Mouse (Mus musculus): ENCODE data around the gene Msh5. TPM values are rescaled to one million over a fixed set of nuclear protein-coding genes. Genes with fewer than 3 reads are reported as not detected.
"Not testable (repeated sequence)": the region's sequence is repeated elsewhere in the genome, so short reads cannot be mapped to it uniquely, and the experiment has no call there.

The Msh5 gene
- total RNA-seq, 2 experiments from 2014 or later = not detected

DNA sequence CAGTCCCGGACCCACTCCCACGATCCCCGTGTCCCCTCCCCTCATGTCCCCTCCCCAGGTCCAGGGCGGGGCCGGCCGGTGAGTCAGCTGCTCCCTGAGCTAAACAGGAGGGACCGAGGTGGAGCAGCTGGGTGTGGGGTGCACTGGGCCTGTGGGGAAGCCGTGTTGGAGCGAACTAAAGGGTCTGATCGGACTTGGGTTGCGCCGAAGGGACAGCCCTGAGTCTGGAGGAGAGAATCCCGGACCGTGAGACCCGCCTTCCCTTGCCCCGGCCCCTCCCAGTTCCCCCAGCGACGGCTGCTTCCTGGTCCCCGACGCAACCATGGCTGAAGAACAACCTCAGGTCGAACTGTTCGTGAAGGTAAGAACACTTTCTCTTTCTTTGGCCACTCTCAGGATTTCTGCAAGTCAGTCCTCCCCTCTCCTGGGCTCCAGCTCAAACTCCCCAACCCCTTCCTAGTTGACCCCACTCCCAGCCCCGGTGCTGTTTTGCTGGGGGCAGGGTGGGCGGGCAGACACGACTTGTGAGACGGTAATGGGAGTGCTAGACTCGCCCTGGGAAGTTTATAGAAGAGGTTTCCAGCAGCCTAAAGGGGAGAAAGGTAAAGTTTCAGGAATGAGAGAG, 3.7 kb upstream of the Msh5 start:
- peak overlapping the region; percentile 91 for H3K27ac ChIP-seq
- intact Hi-C loops (cut with DNase I) = no loop called here
- peak overlapping the region; percentile 82 for H3K4me3 ChIP-seq
- no peak for TF ChIP-seq CTCF (IDR thresholded peaks at IDR 0.05)
- DNase-seq = peak; percentile 82

DNA sequence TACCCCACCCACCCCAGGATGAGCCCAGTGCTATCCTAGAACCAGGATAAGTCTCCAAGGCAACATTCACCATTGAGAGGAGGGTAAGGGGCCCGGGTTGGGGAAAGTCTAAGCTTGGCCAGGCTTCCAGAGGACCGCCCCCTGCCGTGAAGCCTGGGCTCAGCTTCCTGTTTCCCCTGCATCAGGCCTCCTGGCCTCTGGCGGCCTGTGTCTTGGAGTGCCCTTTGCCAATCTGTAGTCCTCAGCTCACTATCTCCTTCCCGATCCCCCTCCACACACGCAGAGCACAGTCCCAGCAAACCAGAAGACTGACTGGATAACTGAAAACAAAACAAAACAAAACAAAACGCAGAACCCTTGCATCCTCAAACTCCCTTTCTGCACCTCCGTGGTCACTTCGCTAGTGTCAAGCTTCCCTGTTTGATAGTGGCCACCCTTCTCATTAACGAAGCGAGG, 3.0 kb upstream of the Msh5 start, which contains the start of gene Clic1:
Gene Clic1, plus strand, starts transcription at position 406 of the 456 bp plus-strand sequence.
- Histone ChIP-seq H3K4me3 (peak within 1 kb of the TSS; percentile 82), H3K27ac (peak within 1 kb of the TSS; percentile 91)
- TF ChIP-seq CTCF (IDR thresholded peaks at IDR 0.05) = peak; percentile 13; the same call in 1 of the 2 replicates
- intact Hi-C loops (cut with DNase I) = no loop called here
- peak; percentile 61 for DNase-seq

DNA sequence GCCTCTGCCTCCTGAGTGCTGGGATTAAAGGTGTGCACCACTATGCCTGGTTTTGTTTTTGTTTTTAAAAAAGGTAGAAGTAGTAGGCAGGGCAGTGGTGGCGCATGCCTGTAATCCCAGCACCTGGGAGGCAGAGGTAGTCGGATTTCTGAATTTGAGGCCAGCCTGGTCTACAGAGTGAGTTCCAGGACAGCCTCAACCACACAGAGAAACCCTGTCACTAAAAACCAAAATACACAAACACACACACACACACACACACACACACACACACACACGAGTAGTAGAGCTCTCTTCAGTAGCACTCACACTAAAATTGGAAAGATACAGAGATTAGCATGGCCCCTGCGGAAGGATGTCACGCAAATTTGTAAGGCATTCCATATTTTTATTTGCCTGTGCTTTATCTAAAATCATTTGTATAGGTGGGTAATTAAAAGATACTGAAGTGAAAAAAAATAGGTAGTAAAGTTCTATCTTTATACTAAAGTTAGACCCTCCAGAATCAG, 2.4 kb upstream of the Msh5 start:
- no peak for DNase-seq
- H3K4me3 ChIP-seq = no peak overlapping the region
- intact Hi-C loops (cut with DNase I) = no loop called here
- no peak for TF ChIP-seq CTCF (IDR thresholded peaks at IDR 0.05)
- peak overlapping the region; percentile 91 for H3K27ac ChIP-seq

DNA sequence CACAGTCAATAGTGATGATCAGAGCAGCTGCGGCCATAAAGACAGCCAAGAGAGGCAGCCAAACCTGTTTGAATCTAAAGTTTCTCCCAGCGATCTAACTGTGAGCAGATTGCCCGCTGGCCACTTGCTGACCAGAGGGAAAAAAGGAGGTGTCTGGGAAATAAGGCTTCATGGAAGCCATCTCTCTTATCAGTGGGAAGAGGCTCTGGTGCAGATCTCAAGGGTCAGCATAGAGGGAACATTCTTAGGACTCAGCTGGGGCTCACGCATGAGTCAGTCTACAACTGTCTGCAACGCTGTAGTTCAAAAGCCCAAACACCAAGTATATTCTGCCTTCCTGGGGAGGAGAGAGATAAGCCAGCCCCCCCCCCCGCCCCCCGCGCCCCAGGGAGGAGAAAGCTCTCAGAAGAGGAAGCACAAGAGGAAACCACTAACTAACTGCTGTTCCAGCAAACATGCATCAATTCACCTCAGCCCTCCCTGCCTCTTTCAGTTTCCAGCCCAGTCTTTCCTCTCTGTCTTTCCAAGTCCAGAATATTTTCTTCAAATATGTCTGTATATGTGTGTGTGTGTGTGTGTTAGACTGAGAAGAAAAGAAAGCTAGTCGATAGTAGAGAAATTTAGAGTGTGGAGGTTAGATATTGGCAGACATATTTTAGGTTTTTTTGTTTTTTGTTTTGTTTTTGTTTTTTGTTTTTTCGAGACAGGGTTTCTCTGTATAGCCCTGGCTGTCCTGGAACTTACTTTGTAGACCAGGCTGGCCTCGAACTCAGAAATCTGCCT, 1.8 kb upstream of the Msh5 start:
- intact Hi-C loops (cut with DNase I) = no loop called here
- TF ChIP-seq CTCF (IDR thresholded peaks at IDR 0.05) = no peak
- no peak for DNase-seq
- H3K27ac ChIP-seq = peak overlapping the region; percentile 91
- peak overlapping the region; percentile 47 for H3K4me3 ChIP-seq

DNA sequence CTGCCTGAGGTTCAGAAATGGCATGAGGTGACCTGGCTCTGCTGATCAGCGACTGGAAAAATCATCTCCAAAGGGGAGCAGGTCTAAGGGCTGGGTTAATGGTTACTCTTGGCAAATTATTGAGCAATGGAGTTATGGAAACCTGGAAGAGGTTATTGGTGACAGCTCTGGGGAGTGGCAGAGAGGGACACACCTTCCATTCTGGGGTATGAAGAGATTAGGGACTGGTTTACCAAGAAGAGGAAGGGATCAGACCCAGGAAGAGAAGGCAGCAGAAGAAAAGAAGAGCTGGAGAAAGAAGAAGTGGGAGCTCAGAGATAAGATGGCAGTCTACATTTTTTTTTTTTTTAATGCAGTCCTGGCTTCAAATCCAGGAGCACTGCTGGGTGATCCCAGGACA, 1.1 kb upstream of the Msh5 start:
- H3K27ac ChIP-seq = peak overlapping the region; percentile 91
- intact Hi-C loops (cut with DNase I) = no loop called here
- no peak for DNase-seq
- peak overlapping the region; percentile 47 for H3K4me3 ChIP-seq
- TF ChIP-seq CTCF (IDR thresholded peaks at IDR 0.05) = no peak

DNA sequence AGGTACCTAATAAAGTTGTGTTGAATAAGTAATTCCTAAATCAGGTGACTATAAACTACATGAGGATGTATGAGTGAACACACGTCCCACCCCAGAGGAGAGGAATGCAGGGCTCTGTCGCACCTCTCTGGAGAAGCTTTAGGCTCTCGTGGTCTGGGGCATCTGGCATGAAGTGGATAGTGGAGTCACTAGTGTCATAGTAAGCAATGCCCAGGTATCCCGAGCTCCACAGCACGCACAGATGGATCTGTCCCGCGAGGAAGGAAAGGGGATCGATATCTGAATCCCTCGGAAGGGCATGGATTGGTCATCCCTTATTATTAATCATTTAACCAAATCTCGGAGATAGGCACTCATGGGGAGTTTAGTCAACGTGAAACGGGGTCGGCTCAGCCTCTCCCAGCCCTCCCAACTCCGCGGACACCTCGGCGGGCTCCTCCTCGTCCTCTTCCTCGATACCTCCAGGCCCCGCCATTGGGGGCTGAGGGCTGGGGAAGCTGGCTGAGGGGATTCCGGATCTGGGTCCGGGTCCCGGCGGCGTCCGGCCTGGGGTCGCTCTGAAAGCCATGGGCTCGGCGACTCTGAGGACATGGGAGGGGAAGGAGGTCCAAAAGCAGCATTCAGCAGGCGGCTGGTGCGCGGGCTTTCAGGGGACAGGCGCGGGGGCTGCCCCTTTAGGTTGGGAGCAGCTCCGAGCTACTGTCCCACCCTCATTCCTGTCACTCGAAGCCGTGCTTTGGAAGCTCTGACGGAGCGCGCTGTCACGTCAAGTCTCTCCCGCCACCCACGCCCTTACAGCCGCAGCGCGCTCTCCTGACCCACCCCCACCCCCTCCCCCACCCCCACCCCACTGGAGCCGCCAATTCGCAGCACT, 501 bp downstream of the Msh5 start:
- no peak for DNase-seq
- intact Hi-C loops (cut with DNase I) = no loop called here

DNA sequence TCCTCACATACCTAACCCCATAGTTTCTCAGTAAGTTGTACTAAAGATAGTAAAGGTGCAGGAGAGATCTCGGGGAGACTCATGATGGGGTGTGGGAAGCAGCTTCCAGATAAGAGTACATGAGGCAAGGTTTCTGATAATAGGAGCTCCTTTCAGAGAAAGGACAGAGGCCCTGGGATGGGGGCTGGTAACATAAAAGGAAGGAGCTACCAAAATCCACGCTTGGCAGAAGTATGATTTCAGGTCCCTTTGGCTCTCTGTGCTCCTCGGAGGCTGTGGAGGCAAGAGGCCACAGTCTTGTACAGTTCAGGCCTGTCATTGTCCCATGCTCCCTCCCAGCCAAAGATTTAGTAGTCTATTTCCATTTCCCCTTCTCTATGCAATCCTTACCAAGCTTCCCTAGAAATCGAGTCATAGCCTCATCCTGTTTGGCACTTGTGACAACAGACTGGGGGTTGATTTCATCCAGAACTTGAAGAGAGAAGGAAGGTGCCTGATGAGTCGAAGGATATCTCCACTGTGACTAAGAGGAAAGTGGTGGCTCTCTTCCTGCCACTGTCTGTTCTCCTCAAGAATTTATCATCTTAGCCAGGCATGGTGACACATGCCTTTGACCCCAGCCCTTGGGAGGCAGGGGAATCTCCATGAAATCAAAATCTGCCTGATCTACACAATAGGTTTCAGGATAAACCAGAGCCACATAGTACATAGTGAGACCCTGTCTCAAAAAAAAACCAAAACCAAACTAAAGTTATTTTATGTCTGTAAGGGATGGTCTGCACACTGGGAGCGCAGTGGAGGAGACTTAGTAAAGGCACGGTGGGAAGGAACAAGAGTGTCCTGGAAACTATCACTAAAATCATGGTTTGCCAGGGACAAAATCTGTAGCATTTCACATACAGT, 1.4 kb downstream of the Msh5 start:
- intact Hi-C loops (cut with DNase I) = no loop called here
- no peak for DNase-seq
- no peak overlapping the region for H3K4me3 ChIP-seq
- TF ChIP-seq CTCF (IDR thresholded peaks at IDR 0.05) = no peak
- no peak overlapping the region for H3K27ac ChIP-seq

More for the DNA sequence above, 501 bp downstream of the Msh5 start:
- TF ChIP-seq CTCF (IDR thresholded peaks at IDR 0.05) = no peak
- peak overlapping the region; percentile 77 for H3K4me3 ChIP-seq
- peak overlapping the region; percentile 66 for H3K27ac ChIP-seq

DNA sequence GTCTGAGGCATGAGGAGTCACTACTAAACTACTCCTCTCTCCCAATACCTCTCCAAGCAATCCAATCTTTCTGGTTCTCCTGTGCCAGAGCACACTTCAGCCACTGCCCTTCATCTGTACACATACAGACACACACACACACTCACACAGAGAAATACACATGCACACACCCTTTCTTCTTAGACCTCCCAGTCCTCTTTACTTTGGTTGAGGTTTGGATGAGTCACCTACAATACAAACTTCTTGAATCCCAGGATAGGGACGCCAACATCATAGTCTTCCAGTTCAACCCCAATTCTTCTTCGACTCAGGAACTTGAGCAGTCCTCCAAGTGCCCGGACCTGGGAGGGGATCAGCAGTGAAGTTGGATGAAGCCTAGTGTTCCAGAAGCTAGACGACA, 2.8 kb downstream of the Msh5 start:
- no peak overlapping the region for H3K4me3 ChIP-seq
- intact Hi-C loops (cut with DNase I) = no loop called here
- no peak for DNase-seq
- no peak for TF ChIP-seq CTCF (IDR thresholded peaks at IDR 0.05)
- H3K27ac ChIP-seq = no peak overlapping the region

DNA sequence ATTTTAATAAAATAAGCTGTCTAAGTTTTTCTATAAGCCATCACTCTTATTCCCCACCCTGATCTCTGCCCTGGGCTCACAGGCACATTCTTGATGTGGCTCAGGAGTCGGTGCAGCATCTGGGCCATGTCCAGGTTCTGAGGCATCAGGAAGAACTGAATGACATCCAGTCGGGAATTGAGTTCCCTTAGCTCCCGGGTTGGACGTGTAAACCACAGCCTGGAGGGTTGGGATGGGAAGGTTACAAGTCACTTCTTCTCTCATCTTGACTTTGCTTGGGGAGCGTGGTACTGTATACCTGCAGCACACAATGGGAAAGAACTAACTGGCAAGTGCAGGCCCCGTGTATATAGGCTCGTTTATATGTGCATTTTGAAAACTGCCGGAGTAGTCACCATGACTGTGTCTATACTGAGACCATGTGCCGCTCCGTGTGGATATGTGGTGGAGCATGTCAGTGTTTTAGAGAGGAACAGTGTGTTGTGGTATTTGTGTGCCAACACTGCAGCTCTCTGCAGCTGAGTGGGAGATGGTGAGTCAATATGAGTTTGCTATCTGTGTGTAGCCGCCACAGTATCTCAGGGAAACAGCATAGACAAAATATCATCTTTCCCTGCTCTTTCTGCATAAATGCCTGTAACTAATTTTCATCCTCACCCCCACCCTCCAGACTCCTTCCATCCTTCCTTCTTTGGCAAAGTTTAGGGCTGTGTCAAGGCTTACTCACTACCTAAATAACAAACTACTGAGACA, 7.2 kb downstream of the Msh5 start:
- intact Hi-C loops (cut with DNase I) = no loop called here
- Histone ChIP-seq H3K4me3 (no peak overlapping the region), H3K27ac (no peak overlapping the region)
- TF ChIP-seq CTCF (IDR thresholded peaks at IDR 0.05) = no peak
- DNase-seq = no peak

DNA sequence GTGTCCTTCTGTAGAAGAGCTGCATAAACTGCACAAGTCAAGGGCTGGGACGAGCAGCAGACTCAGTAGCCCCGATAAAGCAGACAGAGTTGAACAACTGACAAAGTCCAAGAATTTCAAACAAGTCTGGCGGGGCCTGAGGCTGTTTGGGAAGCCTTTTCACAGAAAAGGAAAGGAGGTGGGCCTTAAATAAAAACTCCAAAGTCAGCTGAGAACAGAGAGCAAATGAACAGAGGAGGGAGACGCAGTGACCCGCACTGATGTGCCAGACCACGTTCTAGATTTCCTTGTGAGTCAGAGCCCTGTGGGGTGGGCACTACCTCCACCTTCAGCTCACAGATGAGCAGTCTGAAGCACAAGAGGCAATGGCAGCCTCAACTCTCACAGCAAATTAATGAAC, 11.6 kb downstream of the Msh5 start:
- H3K27ac ChIP-seq = no peak overlapping the region
- no peak for DNase-seq
- TF ChIP-seq CTCF (IDR thresholded peaks at IDR 0.05) = no peak
- intact Hi-C loops (cut with DNase I) = no loop called here
- no peak overlapping the region for H3K4me3 ChIP-seq

DNA sequence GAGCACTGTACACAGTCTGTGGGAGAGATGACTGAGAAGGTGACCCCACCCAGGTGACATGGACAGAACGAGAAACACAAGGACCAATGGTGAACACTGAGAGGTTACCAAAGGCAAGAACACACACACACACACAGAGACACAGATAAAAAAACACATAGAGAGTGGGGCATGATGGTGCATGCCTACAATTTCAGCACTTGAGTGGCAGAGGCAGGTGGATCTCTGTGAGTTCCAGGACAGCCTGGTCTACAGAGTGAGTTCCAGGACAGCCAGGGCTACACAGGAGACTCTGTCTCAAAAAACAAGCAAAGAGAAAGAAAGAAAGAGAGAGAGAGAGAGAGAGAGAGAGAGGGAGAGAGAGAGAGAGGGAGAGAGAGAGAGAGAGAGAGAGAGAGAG, 12.8 kb downstream of the Msh5 start:
- intact Hi-C loops (cut with DNase I); H3K27ac ChIP-seq; DNase-seq; H3K4me3 ChIP-seq: not testable (repeated sequence)

All from gastrocnemius, adult 2 months (tissue).